Mouse (Mus musculus) ES-Bruce4 (cell line): ENCODE measurements around the gene Fam81a.

ENCODE experiments used
- CTCF ChIP-seq: IDR thresholded peaks from one replicate; pipeline ENCODE4 v1.8.1; 2011; ENCODE audit warnings: low read depth, low read length
- EP300 ChIP-seq: IDR thresholded peaks from 2 replicates; pipeline ENCODE4 v1.6.1; 2011; ENCODE audit warnings: low read depth, low read length; ENCODE audit not compliant: insufficient read depth
- POLR2A ChIP-seq: IDR thresholded peaks from one replicate; pipeline ENCODE4 v1.8.1; 2011; ENCODE audit warnings: low read length; ENCODE audit not compliant: insufficient read depth

DNA sequence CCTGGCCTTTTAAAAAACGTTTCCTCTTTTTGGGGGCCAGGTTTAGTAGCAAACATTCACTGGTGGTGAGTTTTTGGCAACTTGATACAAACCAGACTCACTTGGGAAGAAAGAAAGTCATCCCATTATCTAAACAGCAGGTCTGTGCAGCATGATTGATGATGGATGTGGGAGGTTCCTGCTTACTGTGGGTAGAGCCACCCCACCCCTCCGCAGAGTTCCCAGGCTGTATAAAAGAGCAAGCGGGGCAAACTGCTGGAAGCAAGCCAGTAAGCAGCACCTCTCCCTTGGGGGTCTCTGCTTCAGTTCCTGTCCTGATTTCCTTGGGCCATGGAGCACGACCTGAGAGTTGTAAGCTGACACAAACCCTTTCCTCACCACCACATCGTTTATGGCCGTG, 56.3 kb downstream of the Fam81a start:
- TF ChIP-seq EP300 (no peak), CTCF (no peak), POLR2A (no peak)
